Comparison of ENCODE assay signal across 10 mouse cellular contexts in the genomic region with DNA sequence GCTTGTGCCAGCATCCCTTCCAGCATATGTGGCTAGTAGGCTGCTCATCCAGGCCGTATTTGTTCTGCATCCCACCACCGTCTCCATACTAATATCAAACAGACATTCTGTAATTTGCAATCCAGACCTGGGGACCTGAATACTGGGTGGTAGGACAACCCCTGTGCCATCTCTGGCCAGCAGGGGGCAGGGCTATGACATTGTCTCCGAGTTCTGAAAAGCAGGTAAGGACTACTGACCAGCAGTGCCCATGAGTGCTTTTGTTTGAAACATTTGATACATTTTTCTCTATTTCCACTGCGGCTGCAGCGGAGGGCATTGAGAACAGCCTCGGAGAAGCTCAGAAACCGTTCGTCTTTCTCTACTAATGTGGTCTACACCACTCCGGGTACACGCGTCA. TPM values are rescaled to one million over a fixed set of nuclear protein-coding genes. Genes with fewer than 3 reads are reported as not detected.
DNase-seq lines count a peak whose midpoint lies in the region; ATAC-seq and TF ChIP-seq lines count a peak whose summit lies in the region.
"Had no signal": no experiment of that assay in that cellular context is flagged by ENCODE, and none has a peak within 500 bp of the region (broad histone marks: within the 10 kb centered on the region; RNA-seq: fewer than 3 reads in every experiment).

No protein-coding gene starts in this region.

- H3K4me3 ChIP-seq in kidney, embryonic 15.5 days (replicated peaks), result no peak overlapping the region
- no peak overlapping the region for H3K4me3 ChIP-seq in embryonic fibroblast, embryonic 13.5 days (ENCODE audit: insufficient read depth, low read length)
- H3K4me3 ChIP-seq: limb, embryonic 13.5 days had no signal

- no peak overlapping the region for H3K4me2 ChIP-seq in kidney, embryonic 15.5 days
- H3K4me2 ChIP-seq: limb, embryonic 13.5 days had no signal

- TF ChIP-seq POLR2A in embryonic fibroblast, embryonic 13.5 days (IDR thresholded peaks at IDR 0.05; ENCODE audit: low read depth, low read length), result no peak

- H3K36me3 ChIP-seq in kidney, embryonic 15.5 days, result no peaks in the 10 kb centered on the region
- H3K36me3 ChIP-seq: limb, embryonic 13.5 days had no signal

- no peaks in the 10 kb centered on the region for H3K27me3 ChIP-seq in kidney, embryonic 15.5 days
- H3K27me3 ChIP-seq: limb, embryonic 13.5 days had no signal

- no peaks in the 10 kb centered on the region for H3K9me3 ChIP-seq in kidney, embryonic 15.5 days (replicated peaks)
- H3K9me3 ChIP-seq: limb, embryonic 13.5 days had no signal

- TF ChIP-seq CTCF in embryonic fibroblast, embryonic 13.5 days (IDR thresholded peaks at IDR 0.05; ENCODE audit: borderline replicate concordance, insufficient read depth, low read length), result peak; percentile 5; the same call in 1 of the 2 replicates

- H3K27ac ChIP-seq in kidney, embryonic 15.5 days, result no peak overlapping the region
- no peak overlapping the region for H3K27ac ChIP-seq in embryonic fibroblast, embryonic 13.5 days (ENCODE audit: insufficient read depth, low read length)
- H3K27ac ChIP-seq: limb, embryonic 13.5 days had no signal

- H3K9ac ChIP-seq in kidney, embryonic 15.5 days, result no peak overlapping the region
- H3K9ac ChIP-seq: limb, embryonic 13.5 days had no signal

- 92% methylated on average over 11 of the region's 11 CpGs for WGBS in kidney, embryonic 15.5 days

- no peak for ATAC-seq in kidney, embryonic 15.5 days (replicated peaks; ENCODE audit: low FRiP score)

- peak; percentile 71 for DNase-seq in kidney, adult 18-20 months
- peak; percentile 45 for DNase-seq in T-cell, adult 2 months (ENCODE audit: low spot score)
- peak; percentile 16 for DNase-seq in retina, embryonic 14.5 days (ENCODE audit: low spot score)
- no peak for DNase-seq in gastrocnemius, postnatal 4 days (ENCODE audit: low spot score in 2 of 2)
- DNase-seq in heart, postnatal 14 days, result no peak

- intact Hi-C loops in heart, postnatal 14 days (cut with DNase I), result loop anchor here (5.0 to 10.0 kb wide), 2 partner anchors 87 to 240 kb away; no protein-coding TSS in a partner anchor

- peaks cover 6% of the 10 kb centered on the region for H3K4me1 ChIP-seq in kidney, embryonic 15.5 days
- peaks cover 2% of the 10 kb centered on the region; the same call in 1 of the 2 replicates for H3K4me1 ChIP-seq in embryonic fibroblast, embryonic 13.5 days (ENCODE audit: control insufficient read depth, insufficient read depth, low read length)

RNA-seq across cellular contexts. Expression of a gene that starts 44.0 kb away (rescaled TPM):
- polyA plus RNA-seq in kidney, embryonic 15.5 days (2015; fragmentation: Nextera tagmentation; extraction: Ambion mirVana), result not detected in 2 replicates
- not detected in 2 replicates for polyA plus RNA-seq in embryonic fibroblast, embryonic 13.5 days (2011; ENCODE audit: insufficient read length, low read depth, missing spikeins)
- total RNA-seq in gastrocnemius, postnatal 4 days (2021), result not detected
- not detected for total RNA-seq in heart, postnatal 14 days (2021)
- total RNA-seq: granulocyte monocyte progenitor cell, adult 5-6 weeks had no signal

RNA-seq across cellular contexts. Expression of a gene that starts 53.2 kb away (rescaled TPM):
- polyA plus RNA-seq in kidney, embryonic 15.5 days (2015; fragmentation: Nextera tagmentation; extraction: Ambion mirVana), result 5.6 and 8.3 TPM in 2 replicates
- polyA plus RNA-seq in embryonic fibroblast, embryonic 13.5 days (2011; ENCODE audit: insufficient read length, low read depth, missing spikeins), result not detected in 2 replicates
- total RNA-seq in gastrocnemius, postnatal 4 days (2021), result 1 to 10 TPM in 1 of 2 experiments, under 1 TPM in 1; 0.29 to 2.8 TPM
- not detected for total RNA-seq in heart, postnatal 14 days (2021)
- total RNA-seq: granulocyte monocyte progenitor cell, adult 5-6 weeks had no signal
- polyA plus RNA-seq: neural tube, embryonic 14.5 days had no signal

Comparison
In these comparisons a context has a peak if more than half of its experiments do, and no peak if none do; other contexts are left out.
1. DNase-seq: peak in kidney, adult 18-20 months (single experiment), T-cell, adult 2 months (single experiment) and retina, embryonic 14.5 days (single experiment); none in gastrocnemius, postnatal 4 days (0 of 2) and heart, postnatal 14 days (0 of 2).